Mouse (Mus musculus) CH12.LX (cell line): ENCODE measurements around the gene Proz. TPM values are rescaled to one million over a fixed set of nuclear protein-coding genes. Genes with fewer than 3 reads are reported as not detected.

Experiments used
- DNase-seq: peaks from one replicate; pipeline ENCODE4 v3.0.0-alpha.2; 2013; ENCODE audit errors: extremely low read depth
- H3K27ac ChIP-seq: 2 replicates; pipeline ENCODE4 v1.5.1; 2012; ENCODE audit warnings: low read depth, mild to moderate bottlenecking, control low read depth, moderate library complexity; ENCODE audit not compliant: insufficient read depth
- H3K27me3 ChIP-seq: replicated peaks from 2 replicates; pipeline ENCODE3; 2012; ENCODE audit warnings: inconsistent platforms
- H3K36me3 ChIP-seq, 2 experiments: replicated peaks in 1 of 2; 2 replicates each; pipeline versions ENCODE3 to v1.6.1; 2012; ENCODE audit warnings: inconsistent platforms in 1 of 2, low read length in 1 of 2, mild to moderate bottlenecking in 1 of 2, mixed read lengths in 1 of 2, moderate library complexity in 1 of 2; ENCODE audit not compliant: control insufficient read depth in 1 of 2, insufficient read depth in 1 of 2
- H3K4me1 ChIP-seq, 2 experiments: 2 replicates each; pipeline ENCODE4 v1.6.1; 2012; ENCODE audit warnings: inconsistent platforms in 1 of 2, moderate library complexity in 1 of 2; ENCODE audit not compliant: insufficient read depth in 2 of 2, control insufficient read depth in 1 of 2
- H3K4me2 ChIP-seq: 2 replicates; pipeline ENCODE4 v1.6.1; 2012; ENCODE audit warnings: low read depth, mild to moderate bottlenecking, control low read depth; ENCODE audit not compliant: poor library complexity, insufficient read depth, severe bottlenecking
- H3K4me3 ChIP-seq, 3 experiments: fragments of 150-350 bp in 1 of 3; sonication (generic) in 1 of 3; replicated peaks in 1 of 3; 2 replicates each; pipeline versions ENCODE3 to v1.5.1; 2011 to 2012; ENCODE audit warnings: low read depth in 2 of 3, low read length in 2 of 3, mild to moderate bottlenecking in 2 of 3, moderate library complexity in 2 of 3, control low read depth in 1 of 3, improper control_type of control experiment in 1 of 3, inconsistent platforms in 1 of 3, mixed read lengths in 1 of 3; ENCODE audit not compliant: poor library complexity in 1 of 3
- H3K79me2 ChIP-seq: replicated peaks from 2 replicates; pipeline ENCODE4 v1.6.1; 2012; ENCODE audit warnings: mild to moderate bottlenecking, moderate library complexity; ENCODE audit not compliant: control insufficient read depth, poor library complexity, insufficient read depth, severe bottlenecking; ENCODE audit errors: extremely low read depth
- H3K9ac ChIP-seq: 2 replicates; pipeline ENCODE4 v1.6.1; 2012; ENCODE audit warnings: low read depth, mild to moderate bottlenecking, control low read depth, moderate library complexity; ENCODE audit not compliant: insufficient read depth
- H3K9me3 ChIP-seq: replicated peaks from 2 replicates; pipeline ENCODE3; 2012; ENCODE audit warnings: low read length, inconsistent platforms, mixed read lengths
- CHD1 ChIP-seq: IDR thresholded peaks from 2 replicates; pipeline ENCODE4 v1.6.1; 2012; ENCODE audit warnings: low read depth, low read length, improper control_type of control experiment, inconsistent platforms
- CHD2 ChIP-seq: IDR thresholded peaks from 2 replicates; pipeline ENCODE4 v1.6.1; 2011; ENCODE audit warnings: low read length, improper control_type of control experiment
- CTCF ChIP-seq, 2 experiments: IDR thresholded peaks in 1 of 2; conservative IDR thresholded peaks in 1 of 2; 2 replicates each; pipeline ENCODE4 v1.5.1; 2011 to 2012; ENCODE audit warnings: low read depth in 2 of 2, low read length in 2 of 2, improper control_type of control experiment in 1 of 2, inconsistent platforms in 1 of 2, mild to moderate bottlenecking in 1 of 2, moderate library complexity in 1 of 2
- ETS1 ChIP-seq: conservative IDR thresholded peaks from 2 replicates; pipeline ENCODE4 v1.6.1; 2012; ENCODE audit warnings: low read depth, mild to moderate bottlenecking, inconsistent platforms, low read length, improper control_type of control experiment, moderate library complexity
- GABPA ChIP-seq: IDR thresholded peaks from 2 replicates; pipeline ENCODE4 v1.6.1; 2012; ENCODE audit warnings: low read depth, low read length, improper control_type of control experiment, inconsistent platforms; ENCODE audit not compliant: insufficient replicate concordance
- HCFC1 ChIP-seq: IDR thresholded peaks from 2 replicates; pipeline ENCODE4 v1.6.1; 2012; ENCODE audit warnings: low read depth, mild to moderate bottlenecking, inconsistent platforms, low read length, improper control_type of control experiment
- IRF4 ChIP-seq: IDR thresholded peaks from 2 replicates; pipeline ENCODE4 v1.6.1; 2014; ENCODE audit warnings: low read depth, mild to moderate bottlenecking, inconsistent platforms, low read length, improper control_type of control experiment
- JUN ChIP-seq: IDR thresholded peaks from 2 replicates; pipeline ENCODE4 v1.6.1; 2011; ENCODE audit warnings: low read depth, mild to moderate bottlenecking, low read length, improper control_type of control experiment, moderate library complexity; ENCODE audit not compliant: insufficient read depth
- JUND ChIP-seq: conservative IDR thresholded peaks from 2 replicates; pipeline ENCODE4 v1.6.1; 2011; ENCODE audit warnings: low read depth, low read length, improper control_type of control experiment
- MAFK ChIP-seq: IDR thresholded peaks from 2 replicates; pipeline ENCODE4 v1.6.1; 2011; ENCODE audit warnings: low read length, improper control_type of control experiment; ENCODE audit not compliant: insufficient replicate concordance
- MAZ ChIP-seq: IDR thresholded peaks from 2 replicates; pipeline ENCODE4 v1.6.1; 2012; ENCODE audit warnings: low read depth, mild to moderate bottlenecking, inconsistent platforms, low read length, improper control_type of control experiment, moderate library complexity
- MXI1 ChIP-seq: IDR thresholded peaks from 2 replicates; pipeline ENCODE4 v1.6.1; 2011; ENCODE audit warnings: mild to moderate bottlenecking, low read depth, low read length, improper control_type of control experiment
- MYC ChIP-seq: IDR thresholded peaks from 2 replicates; pipeline ENCODE4 v1.6.1; 2011; ENCODE audit warnings: low read depth, mild to moderate bottlenecking, improper control_type of control experiment, low read length
- NELFE ChIP-seq: IDR thresholded peaks from 2 replicates; pipeline ENCODE4 v1.6.1; 2011; ENCODE audit warnings: low read depth, low read length, improper control_type of control experiment
- PAX5 ChIP-seq: IDR thresholded peaks from 2 replicates; pipeline ENCODE4 v1.6.1; 2012; ENCODE audit warnings: low read length, inconsistent platforms, mixed read lengths
- POLR2A ChIP-seq: IDR thresholded peaks from 2 replicates; pipeline ENCODE4 v1.6.1; 2011; ENCODE audit warnings: low read depth, mild to moderate bottlenecking, improper control_type of control experiment, low read length
- POLR2AphosphoS2 ChIP-seq: IDR thresholded peaks from 2 replicates; pipeline ENCODE4 v1.6.1; 2011; ENCODE audit warnings: low read depth, low read length, improper control_type of control experiment
- RAD21 ChIP-seq: IDR thresholded peaks from 2 replicates; pipeline ENCODE4 v1.6.1; 2011; ENCODE audit warnings: low read depth, mild to moderate bottlenecking, low read length, improper control_type of control experiment, moderate library complexity
- RCOR1 ChIP-seq: conservative IDR thresholded peaks from 2 replicates; pipeline ENCODE4 v1.6.1; 2012; ENCODE audit warnings: low read depth, mild to moderate bottlenecking, inconsistent platforms, low read length, improper control_type of control experiment
- SIN3A ChIP-seq: IDR thresholded peaks from 2 replicates; pipeline ENCODE4 v1.6.1; 2012; ENCODE audit warnings: low read length, improper control_type of control experiment, inconsistent platforms
- SMC3 ChIP-seq: IDR thresholded peaks from 2 replicates; pipeline ENCODE4 v1.6.1; 2011; ENCODE audit warnings: low read depth, low read length, improper control_type of control experiment
- TBP ChIP-seq: conservative IDR thresholded peaks from 2 replicates; pipeline ENCODE4 v1.6.1; 2011; ENCODE audit warnings: low read depth, low read length, improper control_type of control experiment
- TCF12 ChIP-seq: IDR thresholded peaks from 2 replicates; pipeline ENCODE4 v1.6.1; 2014; ENCODE audit warnings: low read depth, mild to moderate bottlenecking, inconsistent platforms, low read length, improper control_type of control experiment
- UBTF ChIP-seq: IDR thresholded peaks from 2 replicates; pipeline ENCODE4 v1.6.1; 2012; ENCODE audit warnings: low read depth, mild to moderate bottlenecking, inconsistent platforms, low read length, improper control_type of control experiment, moderate library complexity
- USF1 ChIP-seq: IDR thresholded peaks from 2 replicates; pipeline ENCODE4 v1.6.1; 2014; ENCODE audit warnings: low read depth, mild to moderate bottlenecking, inconsistent platforms, low read length, improper control_type of control experiment
- USF2 ChIP-seq: conservative IDR thresholded peaks from 2 replicates; pipeline ENCODE4 v1.6.1; 2011; ENCODE audit warnings: low read depth, low read length, improper control_type of control experiment
- ZC3H11A ChIP-seq: IDR thresholded peaks from 2 replicates; pipeline ENCODE4 v1.6.1; 2012; ENCODE audit warnings: low read depth, mild to moderate bottlenecking, inconsistent platforms, low read length, improper control_type of control experiment
- ZNF384 ChIP-seq: IDR thresholded peaks from 2 replicates; pipeline ENCODE4 v1.6.1; 2012; ENCODE audit warnings: low read depth, low read length, improper control_type of control experiment, inconsistent platforms
- dilution Hi-C: fragments of 300-500 bp; cut with MboI; formaldehyde crosslinking; loops from 2 replicates; pipeline ENCODE4 v1.14.3; 2020; ENCODE audit warnings: low sequenced_read_pairs; ENCODE audit not compliant: extremely low pct_unique_long_range_greater_than_20kb, extremely low pct_ligation_motif_present
- in situ Hi-C: fragments of 300-500 bp; cut with MboI; formaldehyde crosslinking; loops from 3 replicates; pipeline ENCODE4 v1.14.3; 2019; ENCODE audit warnings: low sequenced_read_pairs, low pct_ligation_motif_present, low pct_unique_long_range_greater_than_20kb, mixed read lengths
- polyA plus RNA-seq: library from polyadenylated mRNA; unstranded; fragments of >175 nt; gene quantifications from 2 replicates; pipeline ENCODE4 v1.2.1, GENCODE M21; 2012; ENCODE audit warnings: low read depth; ENCODE audit not compliant: insufficient read length
- total RNA-seq, 2 experiments: library from RNA; depleted of rRNA; stranded (reverse); fragments of 300-350 nt in 1 of 2; fragments of >200 nt in 1 of 2; gene quantifications; 2 replicates each; pipeline ENCODE4 v1.2.3; 2012 to 2014

The Proz gene
- total and polyA plus RNA-seq, 3 experiments = 0.21 to 0.94 TPM; not detected in 1

DNA sequence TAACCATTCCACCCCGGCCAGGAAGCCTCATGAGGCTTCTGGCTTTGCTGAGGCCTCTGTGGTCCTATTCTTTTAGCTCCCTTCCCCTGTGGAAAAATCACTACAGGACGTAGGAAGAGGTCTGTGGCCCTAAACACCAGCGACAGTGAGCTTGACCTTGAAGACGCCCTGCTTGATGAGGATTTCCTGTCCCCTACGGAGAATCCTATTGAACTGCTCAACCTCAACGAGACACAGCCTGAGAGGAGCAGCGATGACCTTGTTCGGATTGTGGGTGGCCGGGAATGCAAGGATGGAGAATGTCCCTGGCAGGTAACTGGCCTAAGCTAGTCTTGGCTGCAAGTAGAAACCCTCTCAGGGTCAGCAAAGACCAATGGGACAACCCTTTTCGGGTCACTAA, 10.2 kb upstream of the Proz start:
- Histone ChIP-seq H3K4me2 (no peak overlapping the region), H3K9ac (no peak overlapping the region), H3K4me3 (no peak overlapping the region), H3K27me3 (peaks cover 89% of the 10 kb centered on the region), H3K36me3 (no peaks in the 10 kb centered on the region), H3K4me1 (no peaks in the 10 kb centered on the region), H3K79me2 (no peaks in the 10 kb centered on the region), H3K27ac (no peak overlapping the region), H3K9me3 (peaks cover 7% of the 10 kb centered on the region)
- no peak for DNase-seq
- no peak for TF ChIP-seq MXI1
- no peak for TF ChIP-seq JUND
- TF ChIP-seq HCFC1 = no peak
- no peak for TF ChIP-seq ZNF384
- TF ChIP-seq POLR2AphosphoS2 = no peak
- TF ChIP-seq POLR2A = no peak
- TF ChIP-seq SMC3 = no peak
- TF ChIP-seq SIN3A = no peak
- no peak for TF ChIP-seq GABPA
- TF ChIP-seq UBTF = no peak
- TF ChIP-seq MAZ = no peak
- no peak for TF ChIP-seq RAD21
- TF ChIP-seq MYC = no peak
- no peak for TF ChIP-seq CTCF (conservative IDR thresholded peaks at IDR 0.05 in 1 of 2, IDR thresholded peaks at IDR 0.05 in 1 of 2; ENCODE audit: low read depth in 2 of 2, low read length in 2 of 2)
- no peak for TF ChIP-seq MAFK
- TF ChIP-seq IRF4 = no peak
- TF ChIP-seq ZC3H11A = no peak
- TF ChIP-seq ETS1 = no peak
- TF ChIP-seq CHD1 = no peak
- in situ Hi-C loops (no loop called here), dilution Hi-C loops (no loop called here)

DNA sequence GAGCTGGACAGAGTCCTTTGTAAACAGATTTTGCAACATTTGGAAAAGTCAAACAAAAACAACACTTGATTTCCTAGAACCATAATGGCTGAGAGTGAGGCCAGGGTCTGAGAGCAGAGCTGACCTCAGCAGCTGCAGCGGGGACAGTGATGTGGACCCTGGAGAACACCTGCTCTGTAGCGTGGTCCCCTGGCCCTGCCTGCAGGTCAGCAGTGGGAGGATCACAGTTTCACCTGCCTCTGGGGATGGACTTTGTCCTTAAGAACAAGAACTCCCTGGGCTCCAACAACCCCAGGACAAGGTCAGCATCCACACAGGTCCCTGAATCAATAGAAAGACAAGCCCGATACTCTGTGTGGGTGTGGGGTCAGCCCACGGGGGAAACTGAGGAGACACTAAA, 3.4 kb upstream of the Proz start:
- Histone ChIP-seq H3K4me2 (no peak overlapping the region), H3K4me3 (no peak overlapping the region), H3K4me1 (no peaks in the 10 kb centered on the region), H3K27me3 (peaks cover 89% of the 10 kb centered on the region), H3K27ac (no peak overlapping the region), H3K9ac (no peak overlapping the region), H3K9me3 (no peaks in the 10 kb centered on the region), H3K36me3 (no peaks in the 10 kb centered on the region), H3K79me2 (no peaks in the 10 kb centered on the region)
- in situ Hi-C loops = no loop called here
- TF ChIP-seq TCF12 (no peak), ZNF384 (no peak), RCOR1 (no peak), ZC3H11A (no peak), USF2 (no peak), USF1 (no peak), TBP (no peak), NELFE (no peak), ETS1 (no peak), JUND (no peak), MXI1 (no peak), JUN (no peak), MYC (no peak), CHD2 (no peak), MAFK (no peak), HCFC1 (no peak), PAX5 (no peak), SIN3A (no peak)
- dilution Hi-C loops = no loop called here
- no peak for DNase-seq
